16 mouse cellular contexts compared by ENCODE assay signal in genomic region chr15:84913201-84913600, GRCm38 (mm10).
"Had no signal": no experiment of that assay in that cellular context is flagged by ENCODE, and none has a peak within 500 bp of the region (broad histone marks: within the 10 kb centered on the region; RNA-seq: fewer than 3 reads in every experiment).

No protein-coding gene starts in this region.

- DNase-seq: kidney, adult 9 months; kidney, postnatal 4 days; lung, adult 2 months; lung, postnatal 36 days; right cerebral cortex, adult 18-20 months; right cerebral cortex, postnatal 25 days; thymus, adult 18-20 months; thymus, postnatal 14 days had no signal

- H3K27me3 ChIP-seq: intestine, embryonic 15.5 days; liver, embryonic 15.5 days; neural tube, embryonic 13.5 days had no signal

- H3K9ac ChIP-seq: intestine, embryonic 15.5 days; liver, embryonic 15.5 days; midbrain, embryonic 13.5 days; neural tube, embryonic 13.5 days had no signal

- ATAC-seq: intestine, embryonic 15.5 days; lung, postnatal 0 days; midbrain, embryonic 13.5 days had no signal

- H3K27ac ChIP-seq: intestine, embryonic 15.5 days; layer of hippocampus, adult 2 months; limb, embryonic 10.5 days; liver, embryonic 15.5 days; midbrain, embryonic 13.5 days; neural tube, embryonic 13.5 days had no signal

- H3K36me3 ChIP-seq: intestine, embryonic 15.5 days; midbrain, embryonic 13.5 days had no signal

- H3K4me1 ChIP-seq: intestine, embryonic 15.5 days; limb, embryonic 10.5 days; liver, embryonic 15.5 days; midbrain, embryonic 13.5 days; neural tube, embryonic 13.5 days had no signal

- H3K4me2 ChIP-seq: intestine, embryonic 15.5 days; liver, embryonic 11.5 days; liver, embryonic 15.5 days; midbrain, embryonic 13.5 days; neural tube, embryonic 13.5 days had no signal

- H3K9me3 ChIP-seq: intestine, embryonic 15.5 days; limb, embryonic 10.5 days; liver, embryonic 15.5 days had no signal

- H3K4me3 ChIP-seq: intestine, embryonic 15.5 days; layer of hippocampus, adult 2 months; limb, embryonic 10.5 days; liver, embryonic 15.5 days; midbrain, embryonic 13.5 days; neural tube, embryonic 13.5 days had no signal
